Mouse (Mus musculus): Measurements from ENCODE around the gene Sema3f. TPM values are rescaled to one million over a fixed set of nuclear protein-coding genes. Genes with fewer than 3 reads are reported as not detected.
A peak's percentile ranks its signal among the peaks of the same experiment; 100 is the strongest.

The Sema3f gene
- total RNA-seq, 2 experiments from 2014 or later, result 17.7 to 18.0 TPM

DNA sequence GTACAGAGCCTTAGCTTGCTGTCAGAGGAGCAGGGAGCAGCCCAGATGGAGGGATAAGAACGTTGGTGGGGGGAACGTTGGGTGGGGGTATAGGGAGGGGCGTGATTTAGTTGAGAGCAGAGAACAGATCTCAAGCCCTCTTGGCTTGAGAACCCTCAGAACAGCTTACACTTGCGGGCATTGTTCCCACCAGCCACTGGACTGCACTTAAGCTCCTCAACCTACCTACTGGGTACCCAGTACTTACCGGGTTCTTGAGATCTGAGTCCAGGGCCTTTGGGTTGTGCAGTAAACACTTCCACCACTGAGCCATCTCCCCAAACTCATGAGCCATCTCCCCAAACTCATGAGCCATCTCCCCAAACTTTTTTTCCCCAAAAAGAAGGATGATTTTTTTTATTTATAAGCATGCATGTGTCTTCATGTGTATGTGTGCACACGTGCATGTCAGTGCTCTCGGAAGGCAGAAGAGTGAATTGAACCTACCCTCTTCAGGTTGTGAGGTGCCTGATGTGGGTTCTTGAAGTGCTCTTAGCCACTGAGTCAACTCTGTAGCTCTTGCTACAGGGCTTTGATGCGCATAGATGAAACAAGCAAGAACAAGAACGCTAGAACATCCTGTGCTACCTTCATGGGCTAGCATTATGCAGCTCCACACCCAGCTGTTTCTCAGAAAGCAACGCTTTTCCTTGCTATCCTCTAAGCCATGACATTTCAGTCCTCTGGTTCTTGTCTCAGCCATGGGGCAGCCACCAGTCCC is 8.7 kb upstream of the Sema3f start:
- intact Hi-C loops (cut with DNase I), result no loop called here
- no peak for DNase-seq

DNA sequence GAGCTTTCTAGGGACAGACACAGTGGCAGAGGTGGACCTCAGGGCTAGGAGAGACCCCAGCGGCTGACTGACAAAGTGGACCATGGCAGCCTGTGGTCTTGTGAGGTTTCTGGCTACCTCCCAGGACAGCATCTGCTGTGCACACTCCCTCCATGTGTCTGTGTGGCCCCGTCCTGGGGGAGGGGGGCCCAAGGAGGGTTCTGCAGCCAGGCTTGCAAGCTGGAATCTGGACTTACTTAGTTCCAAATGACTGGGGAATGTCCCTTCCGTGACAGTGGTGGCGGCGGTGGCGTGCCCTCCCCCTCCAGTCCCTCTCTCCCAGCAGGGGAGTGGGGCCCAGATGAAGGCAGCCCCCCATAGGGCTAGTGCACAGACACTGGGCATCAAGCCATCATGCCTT is 6.7 kb upstream of the Sema3f start:
- DNase-seq, result no peak
- intact Hi-C loops (cut with DNase I), result no loop called here

DNA sequence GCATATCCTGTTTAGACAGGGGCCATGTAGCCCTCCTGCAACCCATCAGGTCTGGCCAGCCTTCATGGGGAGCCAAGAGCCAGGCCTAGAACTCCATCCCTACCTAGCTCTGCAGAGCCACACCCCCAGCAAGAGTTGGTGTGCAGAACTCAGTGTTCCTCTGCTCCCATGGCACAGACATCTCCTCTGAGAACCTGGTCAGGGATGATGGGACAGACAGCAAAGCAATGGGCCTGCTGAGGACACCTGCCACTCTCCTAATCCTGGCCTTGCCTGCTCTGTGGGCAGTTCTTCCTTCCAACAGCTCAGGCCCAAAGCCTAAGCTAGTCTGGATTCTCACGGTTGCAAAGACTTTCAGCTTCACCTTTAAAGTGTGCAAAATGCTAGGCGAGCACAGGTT is 5.4 kb upstream of the Sema3f start:
- DNase-seq, result no peak
- intact Hi-C loops (cut with DNase I), result no loop called here

DNA sequence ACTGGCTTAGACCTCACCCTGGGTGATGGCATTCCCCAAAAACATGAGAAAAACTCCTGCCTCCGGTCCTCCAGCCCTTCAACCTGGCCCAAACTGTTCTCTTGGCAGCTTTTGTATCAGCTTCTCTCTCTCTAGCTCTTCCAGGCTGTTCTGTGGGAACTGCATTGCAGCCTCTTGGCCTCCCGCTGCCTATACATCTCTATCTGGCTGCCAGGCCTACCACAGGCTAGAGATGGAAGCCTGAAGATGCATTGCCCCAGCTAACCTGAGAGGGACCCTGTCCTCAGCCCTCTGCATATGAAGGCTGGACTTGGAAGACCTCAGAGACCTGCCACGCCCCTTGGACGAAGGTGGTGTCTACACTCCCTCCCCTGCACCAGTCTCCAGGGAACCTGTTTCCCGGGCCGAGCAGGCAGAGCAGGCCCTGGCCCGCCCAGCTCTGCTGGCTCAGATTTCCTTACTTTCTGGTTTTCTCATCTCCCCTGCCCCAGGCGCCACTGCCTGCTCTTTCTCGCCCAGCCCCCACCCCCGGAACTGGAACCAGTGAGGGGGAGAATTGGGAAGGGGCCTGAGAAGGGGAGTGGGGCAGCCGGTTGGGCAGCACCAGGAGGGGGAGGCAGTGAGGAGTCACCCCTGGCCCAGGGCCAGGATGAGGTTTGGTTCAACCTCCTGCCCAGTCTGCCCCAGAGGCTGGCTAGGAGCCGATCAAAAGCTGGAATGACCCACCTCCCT is 4.1 kb upstream of the Sema3f start:
- DNase-seq, result peak; percentile 43 to 60
- intact Hi-C loops (cut with DNase I), result no loop called here

DNA sequence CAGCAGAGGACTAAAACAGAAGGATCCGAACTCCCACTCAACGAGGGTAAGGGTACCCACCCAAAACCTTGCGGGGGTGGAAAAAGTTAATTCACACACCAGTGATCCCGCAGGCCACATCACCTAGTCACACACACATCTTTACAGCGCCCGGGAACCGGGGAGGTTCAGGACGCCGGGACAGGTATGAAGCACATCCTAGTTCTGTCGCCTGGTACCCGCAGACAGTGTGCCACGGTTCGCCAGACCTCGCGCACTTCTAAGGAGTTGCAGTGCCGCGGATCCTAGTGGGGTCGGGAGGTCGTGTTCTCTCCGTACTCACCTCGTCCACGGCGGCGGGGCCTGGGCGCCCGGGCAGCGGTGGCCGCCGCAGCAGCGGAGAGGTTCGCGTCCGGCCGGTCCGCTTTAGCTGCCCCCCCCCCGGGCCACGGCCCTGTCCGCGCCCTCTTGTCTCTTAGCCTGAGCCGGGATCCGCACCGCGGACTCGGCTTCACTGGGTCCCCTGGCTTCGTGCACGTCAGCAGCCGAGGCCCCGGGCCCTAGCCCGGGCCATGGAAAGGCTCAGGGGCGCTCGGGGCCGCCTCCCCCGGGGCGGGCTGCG is 1.1 kb downstream of the Sema3f start:
- peak in 1 of 2 experiments; percentile 34 for DNase-seq
- intact Hi-C loops (cut with DNase I), result no loop called here

DNA sequence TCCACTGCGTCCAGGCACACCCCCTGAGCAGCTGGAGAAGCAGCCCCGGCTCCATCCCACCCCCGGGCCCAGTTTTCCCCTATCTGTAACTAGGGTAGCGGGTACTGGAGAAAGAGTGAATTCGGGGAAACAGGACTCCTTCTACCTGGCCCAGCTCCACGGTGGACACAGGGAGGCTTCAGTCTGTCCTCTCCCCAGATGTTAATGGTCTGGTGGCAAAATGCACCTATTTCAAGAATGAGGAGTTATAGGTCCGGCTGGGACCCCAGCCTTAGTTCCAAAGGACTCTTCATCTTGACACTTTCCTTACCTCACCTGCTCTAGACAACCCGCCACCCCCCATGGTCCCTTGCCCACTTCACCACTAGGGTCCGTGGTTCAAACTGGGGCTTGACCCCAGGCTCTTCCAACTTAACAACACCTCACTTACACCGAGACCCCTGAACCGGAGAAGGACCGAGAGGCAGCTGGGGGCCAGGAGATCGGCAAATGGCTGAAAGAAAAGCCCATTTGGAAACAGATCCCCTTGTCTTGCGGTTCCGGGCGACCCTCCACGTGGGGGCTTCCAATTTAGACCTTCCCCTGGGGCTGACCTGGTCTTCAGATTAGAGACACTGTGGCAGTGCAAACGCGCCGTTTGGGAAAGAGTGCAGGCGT is 1.7 kb downstream of the Sema3f start:
- no peak for DNase-seq
- intact Hi-C loops (cut with DNase I), result no loop called here

DNA sequence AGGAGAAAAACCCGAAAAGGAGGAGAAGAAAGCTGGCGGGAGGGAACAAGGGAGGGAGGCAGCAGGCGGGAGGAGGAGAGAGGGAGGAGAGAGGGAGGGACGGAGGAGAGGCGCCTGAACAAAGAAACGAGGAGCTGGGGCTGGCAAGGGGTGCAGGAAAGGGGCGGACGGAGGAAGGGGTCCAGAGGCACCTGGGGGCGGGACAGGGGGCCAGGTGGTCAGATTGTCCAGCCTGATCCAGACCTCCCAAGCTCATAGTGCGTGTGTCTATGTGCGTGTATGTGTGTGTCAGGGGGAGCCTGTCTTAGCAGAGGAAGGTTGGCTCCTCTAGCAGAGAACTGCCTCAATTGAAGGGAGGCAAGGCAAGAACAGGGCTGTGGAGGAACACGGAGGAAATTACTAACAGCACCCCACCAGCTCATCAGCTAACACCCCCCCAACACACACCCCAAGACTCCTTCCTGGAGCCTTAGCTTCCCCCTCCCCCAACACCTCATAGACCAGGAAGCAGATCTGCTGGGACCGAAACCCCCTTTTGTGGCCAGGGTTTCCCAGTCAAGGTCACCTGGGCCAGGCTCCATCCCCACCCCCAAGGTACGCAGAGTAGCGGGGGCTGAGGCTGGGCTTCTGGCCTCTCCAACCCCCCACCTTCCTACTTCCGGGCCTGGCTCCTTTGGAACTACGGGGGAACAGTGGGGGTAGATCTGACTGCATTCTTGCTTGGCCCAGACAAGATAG is 2.4 kb downstream of the Sema3f start:
- intact Hi-C loops (cut with DNase I), result no loop called here
- DNase-seq, result no peak

DNA sequence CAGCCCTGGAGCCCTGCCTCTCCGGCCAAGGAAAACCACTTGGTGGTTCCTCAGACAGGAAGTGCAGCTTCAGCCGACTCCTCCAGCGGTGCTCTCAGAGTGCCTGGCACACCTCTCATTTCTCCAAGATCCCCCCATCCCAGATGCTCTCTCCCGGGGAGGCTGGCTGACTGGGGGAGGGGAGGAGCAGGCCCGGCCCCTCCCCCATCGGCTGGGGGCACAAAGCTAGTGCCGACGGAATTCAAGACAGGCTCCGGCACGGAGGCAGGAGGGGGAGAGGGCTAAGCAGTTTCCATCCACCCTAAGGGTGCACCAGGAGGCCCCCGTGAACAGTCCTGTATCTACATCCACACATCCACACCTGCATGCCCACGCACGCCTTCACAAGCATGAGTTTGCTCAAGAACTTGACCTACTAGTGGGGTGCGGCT is 3.5 kb downstream of the Sema3f start:
- DNase-seq, result no peak
- intact Hi-C loops (cut with DNase I), result no loop called here

DNA sequence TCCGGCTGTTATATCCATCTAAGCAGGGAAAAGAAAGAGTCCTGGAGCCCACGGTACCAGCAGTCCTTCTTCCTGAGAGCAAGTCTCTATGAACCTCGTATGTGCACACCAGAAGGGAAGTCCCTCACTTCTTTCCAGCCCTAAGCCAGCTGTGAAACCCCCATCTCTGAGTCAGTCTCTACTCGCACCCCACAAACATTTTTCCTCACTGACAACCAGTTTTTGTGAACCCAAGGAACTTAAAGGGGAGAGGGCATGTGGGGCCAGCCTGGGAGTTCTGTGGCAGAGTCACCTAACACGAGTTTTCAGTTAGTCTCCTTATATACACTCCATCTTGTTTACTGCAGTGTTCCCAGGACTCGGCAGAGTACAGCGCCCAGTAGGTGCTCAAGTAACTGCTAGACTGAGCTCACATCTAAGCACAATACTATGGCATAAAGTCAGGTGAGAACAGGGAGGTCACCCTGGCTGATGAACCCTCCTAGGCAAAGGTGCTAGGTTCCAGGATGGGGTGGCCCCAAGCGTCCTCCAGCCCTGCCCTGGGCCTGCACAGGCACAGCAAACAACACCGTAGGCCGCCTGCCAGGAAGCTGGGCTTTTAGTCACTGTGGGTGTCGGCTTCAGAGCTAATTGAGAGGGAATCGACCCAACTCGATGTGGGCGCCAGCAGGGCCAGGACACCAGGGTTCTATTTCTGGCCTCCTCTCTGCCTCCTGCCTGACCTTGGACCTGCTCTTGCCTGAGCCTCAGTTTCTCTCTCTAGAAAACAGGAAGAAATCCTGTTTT is 6.7 kb downstream of the Sema3f start:
- intact Hi-C loops (cut with DNase I), result no loop called here
- peak; percentile 58 to 61 for DNase-seq

DNA sequence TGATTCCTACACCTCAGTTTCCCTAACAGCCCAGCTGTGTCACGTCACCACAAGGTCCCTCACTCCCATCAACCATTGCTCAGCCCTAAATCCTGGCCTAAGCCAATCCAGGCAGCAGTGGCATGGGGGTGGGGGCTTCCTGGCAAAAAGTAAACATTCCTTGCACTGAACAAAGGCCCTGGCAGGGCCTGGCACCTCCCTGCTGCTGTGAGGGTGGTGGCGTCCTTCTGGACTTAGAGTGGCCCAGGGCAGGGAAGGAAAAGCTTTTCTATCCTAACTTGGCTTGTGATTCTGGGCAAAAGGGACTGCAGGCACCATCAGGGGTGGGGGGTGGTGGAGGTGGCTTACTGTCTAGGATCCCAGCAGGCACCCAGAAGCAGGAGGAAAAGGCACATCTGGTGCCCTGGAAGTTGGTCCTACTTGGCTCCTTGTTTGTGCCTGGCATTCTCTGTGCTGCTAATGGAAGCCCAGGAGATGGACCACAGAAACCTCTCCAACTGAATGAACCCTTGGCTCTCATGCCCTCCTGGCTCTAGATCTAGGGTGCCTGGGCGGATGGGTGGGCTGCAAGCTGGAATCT is 7.6 kb downstream of the Sema3f start:
- intact Hi-C loops (cut with DNase I), result no loop called here
- no peak for DNase-seq

DNA sequence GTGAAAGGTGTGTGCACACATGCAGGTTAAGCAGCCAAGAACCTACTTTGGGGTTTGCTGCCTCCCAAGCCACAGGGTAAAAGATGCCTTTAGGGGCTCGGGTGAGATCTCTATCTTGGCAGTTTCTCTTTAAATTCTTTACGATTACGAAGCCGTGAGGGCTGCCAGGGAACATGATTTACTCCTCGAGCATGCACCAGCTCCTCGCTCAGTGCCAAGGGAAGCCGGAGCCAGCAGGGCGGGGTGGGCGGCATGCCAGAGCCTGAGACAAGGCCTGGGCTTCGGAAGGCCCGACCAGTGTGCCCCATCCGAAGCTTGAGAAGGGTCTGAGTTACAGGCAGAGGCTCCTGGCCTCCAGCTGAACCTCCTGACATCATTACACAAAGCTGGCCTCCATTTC is 8.7 kb downstream of the Sema3f start:
- peak; percentile 78 to 86 for DNase-seq
- intact Hi-C loops (cut with DNase I), result no loop called here

DNA sequence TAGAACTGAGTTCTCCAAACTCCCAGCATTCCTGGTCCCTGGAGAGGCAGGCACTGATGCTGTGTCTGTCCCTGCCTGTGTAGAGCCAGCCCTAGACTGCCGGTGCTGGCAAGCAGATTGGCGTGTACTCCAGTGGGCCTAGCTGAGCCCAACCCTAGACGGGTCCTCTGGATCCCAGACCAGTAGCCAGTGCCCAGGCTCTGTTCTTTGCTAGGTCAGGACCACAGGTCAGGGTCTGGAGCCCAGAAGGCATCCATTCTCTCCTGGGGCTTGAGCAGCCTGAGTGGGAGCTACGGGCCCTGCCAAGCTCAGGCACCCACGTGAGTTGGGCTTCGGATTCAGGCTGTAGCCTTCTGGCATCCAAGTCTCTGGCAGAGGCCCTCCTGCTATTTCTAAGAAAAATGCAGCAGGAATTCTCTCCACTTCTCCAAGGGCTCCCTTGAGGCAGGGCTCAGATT is 10.1 kb downstream of the Sema3f start:
- DNase-seq, result peak in 1 of 2 experiments; percentile 31

DNA sequence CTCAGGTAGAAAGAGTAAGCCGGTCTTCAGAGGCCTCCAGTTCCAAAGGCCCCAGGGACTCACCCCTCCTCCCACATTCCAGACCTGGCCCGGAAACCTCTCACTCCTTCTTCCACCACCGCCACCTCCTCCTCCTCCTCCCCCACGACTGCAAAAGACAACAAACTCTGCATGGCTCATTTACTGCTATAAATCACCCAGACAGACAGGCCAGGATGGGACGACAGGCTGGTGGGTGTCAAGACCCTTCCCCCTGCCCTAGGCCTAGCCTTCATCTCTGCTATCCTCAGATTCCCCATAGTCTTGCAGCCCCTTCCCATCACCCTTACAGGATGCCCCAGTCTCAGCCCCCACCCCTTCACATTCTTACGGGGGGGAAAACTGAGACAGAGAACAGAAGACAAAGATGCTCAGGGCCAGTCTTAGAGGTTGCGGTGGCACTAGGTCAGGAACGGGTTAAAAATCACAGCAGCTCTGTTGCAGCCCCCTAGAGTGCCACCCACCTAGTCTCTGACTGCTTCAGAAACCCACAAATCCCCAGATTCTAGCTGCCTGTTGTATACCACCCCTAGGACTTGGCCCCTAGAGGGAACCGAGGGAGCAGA is 10.8 kb downstream of the Sema3f start:
- intact Hi-C loops (cut with DNase I), result no loop called here
- DNase-seq, result no peak

More for the DNA sequence above, 10.1 kb downstream of the Sema3f start:
- intact Hi-C loops (cut with DNase I), result no loop called here

DNA sequence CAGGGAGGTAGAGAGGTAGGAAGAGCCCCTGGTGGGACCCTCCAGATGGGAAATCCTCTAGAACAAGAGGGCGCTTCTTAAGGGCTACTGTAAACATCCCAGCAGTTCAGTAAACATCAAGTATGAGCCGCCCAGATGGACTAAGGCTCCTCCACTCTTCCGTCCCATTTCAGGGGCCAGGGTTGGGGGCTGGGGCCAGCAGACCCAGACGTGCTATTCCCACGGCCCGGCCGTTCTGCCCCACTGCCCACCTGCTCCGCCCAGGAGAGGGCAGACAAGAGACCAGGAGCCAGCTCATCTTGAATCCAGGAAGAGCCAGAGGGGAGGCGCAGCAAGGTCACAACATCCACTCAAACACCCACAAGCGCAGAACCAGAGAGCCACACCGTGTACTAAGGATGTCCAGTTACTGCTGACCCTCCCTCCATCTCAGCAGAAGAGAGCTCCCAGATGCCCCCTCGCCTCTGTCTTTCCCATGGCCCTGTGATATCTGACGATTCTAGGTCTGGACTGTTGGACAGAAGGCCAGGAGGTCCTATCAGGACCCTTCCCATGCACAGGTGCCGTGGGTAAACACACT is 11.6 kb downstream of the Sema3f start:
- intact Hi-C loops (cut with DNase I), result no loop called here
- no peak for DNase-seq

DNA sequence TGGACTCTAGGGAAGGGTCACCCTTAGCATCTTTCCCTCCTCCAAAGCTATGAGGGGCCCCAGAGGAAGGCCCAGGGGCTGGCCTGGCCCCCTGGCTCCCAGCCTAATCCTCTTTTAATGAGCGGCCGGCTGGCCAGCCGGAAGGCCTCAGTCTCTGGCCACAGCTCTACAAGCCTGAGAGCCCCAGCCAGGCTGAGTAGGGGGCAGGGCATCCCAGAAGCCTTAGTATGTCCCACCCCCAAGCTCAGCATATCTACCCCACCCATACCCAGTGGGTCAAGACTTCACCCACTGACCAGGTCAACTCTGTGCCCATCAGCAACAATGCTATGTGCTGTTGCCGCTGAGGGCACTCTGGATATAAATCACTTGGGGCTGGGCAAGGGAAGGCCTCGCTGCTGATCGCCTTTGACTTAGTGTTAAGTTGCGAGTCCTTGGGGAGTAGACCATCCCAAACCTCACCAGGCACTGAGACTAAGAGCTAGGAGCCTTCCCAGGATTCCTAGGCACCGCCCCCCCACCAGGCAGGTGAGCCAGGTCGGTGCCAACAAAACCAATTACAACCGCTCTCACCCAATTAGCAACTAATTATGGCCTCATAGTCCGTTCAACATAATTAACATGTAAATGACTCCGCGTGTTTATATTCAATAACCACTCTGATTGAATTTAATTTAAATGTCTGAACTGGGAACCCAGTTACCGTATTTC is 12.3 kb downstream of the Sema3f start:
- intact Hi-C loops (cut with DNase I), result no loop called here

DNA sequence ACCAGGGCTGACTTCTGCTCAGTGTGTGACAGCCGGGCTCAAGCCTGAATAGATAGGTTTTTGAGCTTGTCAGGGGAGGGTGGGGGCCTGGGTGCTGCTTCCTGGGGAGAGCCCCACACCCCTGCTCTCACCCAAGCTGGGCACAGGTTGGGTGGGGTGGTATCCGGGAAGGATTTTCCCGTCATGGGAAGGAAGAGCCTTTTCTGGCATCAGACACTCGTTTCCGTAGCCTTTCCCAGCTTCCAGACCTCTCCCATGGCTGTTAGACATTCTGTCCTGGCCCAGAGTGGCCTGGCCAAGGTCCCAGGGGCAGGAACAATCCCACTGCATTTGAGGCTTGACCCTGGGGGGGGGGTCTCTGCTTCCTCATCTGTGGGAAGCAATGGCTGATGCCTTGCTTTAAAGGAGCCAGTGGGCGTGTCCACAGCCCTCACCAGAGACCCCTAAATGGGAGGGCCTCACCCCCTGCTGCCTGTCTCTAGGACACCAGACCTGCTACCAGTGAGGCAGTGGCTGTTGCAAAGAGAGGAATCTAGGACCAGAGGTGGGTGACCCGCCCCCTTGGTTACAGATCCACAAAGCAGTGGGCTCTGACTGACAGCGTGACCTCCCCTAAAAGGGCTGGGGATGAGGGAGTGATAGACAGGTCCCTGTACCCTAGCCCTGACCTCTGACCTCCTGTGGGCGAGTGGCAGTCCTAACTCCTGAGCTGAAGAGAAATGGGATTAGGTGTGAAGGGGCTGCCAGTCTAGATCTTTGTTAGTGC is 13.2 kb downstream of the Sema3f start:
- intact Hi-C loops (cut with DNase I), result no loop called here
- DNase-seq, result peak in 1 of 2 experiments; percentile 18

More for the DNA sequence above, 12.3 kb downstream of the Sema3f start:
- DNase-seq, result no peak

DNA sequence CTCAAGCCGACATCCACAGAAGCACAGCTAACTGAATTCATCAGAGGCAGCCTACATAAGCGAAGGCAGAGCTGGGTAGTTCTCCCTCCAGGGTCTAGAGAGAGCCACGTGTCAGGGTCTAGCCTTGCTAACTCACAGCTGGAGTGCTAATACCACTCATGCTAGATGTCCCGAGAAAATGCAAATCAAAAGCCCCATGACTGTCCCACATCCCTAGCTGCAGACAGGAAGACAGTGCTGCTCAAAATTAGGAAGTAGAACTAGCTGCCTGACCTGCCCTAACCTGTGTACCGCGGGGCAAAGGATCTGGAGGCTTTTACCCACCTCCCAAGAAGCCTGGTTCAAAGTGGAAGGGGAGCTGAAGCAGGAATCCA is 14.2 kb downstream of the Sema3f start:
- intact Hi-C loops (cut with DNase I), result no loop called here
- no peak for DNase-seq
